Mouse (Mus musculus) Muller cell, postnatal 12 days (primary cell): ENCODE measurements at regions not wholly inside any gene's neighbourhood (a gene's known extent, or its start where the extent isn't known, plus 50 kb on each side); places are given as distances from the start of the nearest gene placed in this dataset.
"Not testable (repeated sequence)": the region's sequence is repeated elsewhere in the genome, so short reads cannot be mapped to it uniquely, and the experiment has no call there.

Experiments
- DNase-seq: peaks from one replicate; pipeline ENCODE4 v3.0.0-alpha.2; 2015; ENCODE audit errors: inconsistent ontology term

DNA sequence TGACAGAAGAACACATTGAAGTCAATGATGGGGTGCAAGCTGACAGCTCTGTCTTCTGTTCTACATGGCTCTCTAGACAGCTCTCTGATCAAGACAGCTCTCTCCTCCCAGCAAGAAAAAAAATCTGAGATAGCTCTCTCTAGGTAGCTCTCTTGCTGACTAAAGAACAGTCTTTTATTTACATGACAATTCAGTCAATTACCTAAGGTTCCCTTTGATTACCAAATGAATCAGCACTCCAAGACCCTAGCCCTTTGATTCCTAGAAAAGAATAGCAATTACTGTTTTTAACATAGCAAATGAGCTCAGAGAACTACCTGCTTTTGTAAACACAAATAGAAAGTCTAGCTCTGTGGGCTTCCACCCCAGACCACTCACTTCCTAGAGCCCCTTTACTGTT is 264.1 kb downstream of the Gm6685 start:
- no peak for DNase-seq

DNA sequence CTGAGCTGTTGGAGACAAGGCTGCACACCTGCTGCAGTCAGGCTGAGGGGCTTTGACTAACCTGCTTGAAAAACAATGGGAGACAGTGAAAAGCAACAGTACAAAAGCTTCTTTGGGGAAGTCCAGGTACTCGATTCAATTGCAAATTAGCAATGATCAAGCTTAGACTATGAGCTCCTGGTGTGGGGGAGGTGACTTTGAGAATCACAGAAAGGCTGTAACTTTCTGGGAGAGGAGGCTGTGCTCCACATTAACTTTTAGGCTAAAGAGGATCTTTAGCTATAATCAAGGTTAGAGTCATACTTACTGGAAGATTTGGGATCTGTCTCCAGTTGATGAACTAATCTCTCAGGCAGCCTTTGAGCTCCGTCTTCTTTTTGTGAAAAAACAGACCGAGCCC is 303.4 kb downstream of the Gm6685 start:
- not testable (repeated sequence) for DNase-seq

DNA sequence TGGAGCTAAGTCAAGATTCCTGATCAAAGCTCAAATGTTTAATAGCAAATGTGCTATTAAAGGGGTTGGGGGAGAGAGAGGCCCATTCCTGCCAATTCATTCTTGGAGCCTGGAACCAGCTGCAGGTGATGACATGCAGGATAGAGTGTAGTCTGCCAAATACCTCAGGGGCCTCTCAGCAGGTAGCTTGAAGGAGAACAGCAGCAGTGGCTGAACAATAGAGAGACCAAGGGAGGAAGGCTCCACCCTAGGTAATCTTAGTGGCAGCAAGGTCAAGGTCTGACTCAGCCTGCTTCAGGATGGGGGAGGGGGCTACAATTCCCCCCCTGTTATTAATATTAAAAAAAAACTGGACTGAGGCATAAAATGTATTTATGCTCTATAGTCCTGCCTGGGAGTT is 304.1 kb downstream of the Gm6685 start:
- not testable (repeated sequence) for DNase-seq

DNA sequence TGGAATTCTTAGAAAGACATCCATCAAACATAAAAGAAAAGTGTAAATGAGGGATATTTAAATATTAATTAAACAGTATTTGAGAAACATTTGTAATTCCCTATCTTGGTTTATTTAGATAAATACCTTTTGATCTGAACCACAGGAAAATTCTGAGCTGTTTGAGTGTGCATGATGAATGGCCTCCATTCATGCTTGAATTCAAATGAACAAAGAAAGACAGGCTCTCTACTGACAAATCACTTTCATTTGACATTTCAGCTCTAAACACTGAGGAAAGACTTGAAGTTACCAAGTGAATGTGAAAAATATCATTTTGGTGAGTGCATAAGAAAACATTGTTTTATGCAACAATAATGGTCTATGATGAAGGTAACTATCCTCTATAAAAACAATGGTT is 316.8 kb downstream of the Gm6685 start:
- peak; percentile 55 for DNase-seq

DNA sequence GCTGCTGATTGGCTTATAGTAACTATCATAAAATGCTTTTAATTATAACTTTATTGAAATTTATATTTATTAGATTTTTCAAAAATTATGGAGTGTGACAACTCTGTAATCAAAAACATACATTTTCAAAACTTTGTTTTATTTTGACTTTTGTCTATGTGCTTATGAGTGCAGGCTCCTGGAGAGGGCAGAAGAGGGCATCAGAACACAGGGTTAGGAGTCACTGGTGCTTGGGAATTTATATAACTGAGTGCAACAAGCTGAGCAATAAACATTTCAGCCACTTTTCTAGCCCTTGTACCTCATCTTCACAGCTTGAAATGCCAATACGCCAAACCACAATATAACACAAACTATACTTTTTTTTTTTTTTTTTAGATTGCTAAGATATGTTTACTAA is 318.9 kb downstream of the Gm6685 start:
- DNase-seq, result no peak
